Mouse (Mus musculus) kidney, embryonic 16.5 days (tissue): ENCODE results near the gene Tomm22. TPM values are rescaled to one million over a fixed set of nuclear protein-coding genes. Genes with fewer than 3 reads are reported as not detected.

ENCODE experiments used
- ATAC-seq: fragments of 200-750 bp; cut with Nextera tagmentation; 2 replicates; pipeline ENCODE4 v1.8.0; 2017; ENCODE audit warnings: moderate TSS enrichment; ENCODE audit not compliant: low FRiP score, low TSS enrichment
- H3K27ac ChIP-seq: fragments of 300-500 bp; sonication (generic); 2 replicates; pipeline ENCODE4 v1.5.1; 2014; ENCODE audit warnings: low read length
- H3K27me3 ChIP-seq: fragments of 300-500 bp; sonication (generic); 2 replicates; pipeline ENCODE4 v1.6.1; 2014; ENCODE audit warnings: low read length, control low read depth, mixed read lengths; ENCODE audit not compliant: insufficient read depth
- H3K36me3 ChIP-seq: fragments of 300-500 bp; sonication (generic); 2 replicates; pipeline ENCODE4 v1.6.1; 2014; ENCODE audit warnings: low read length, control low read depth, mixed read lengths; ENCODE audit not compliant: insufficient read depth
- H3K4me1 ChIP-seq: fragments of 300-500 bp; sonication (generic); 2 replicates; pipeline ENCODE4 v1.6.1; 2014; ENCODE audit warnings: low read length, control low read depth, mixed read lengths; ENCODE audit not compliant: insufficient read depth
- H3K4me2 ChIP-seq: fragments of 300-500 bp; sonication (generic); replicated peaks from 2 replicates; pipeline ENCODE4 v1.6.1; 2014; ENCODE audit warnings: low read depth, low read length
- H3K4me3 ChIP-seq: fragments of 300-500 bp; sonication (generic); 2 replicates; pipeline ENCODE4 v1.5.1; 2014; ENCODE audit warnings: mild to moderate bottlenecking, low read length
- H3K9ac ChIP-seq: fragments of 300-500 bp; sonication (generic); replicated peaks from 2 replicates; pipeline ENCODE4 v1.6.1; 2014; ENCODE audit warnings: low read length
- H3K9me3 ChIP-seq: fragments of 300-500 bp; sonication (generic); 2 replicates; pipeline ENCODE4 v1.6.1; 2016; ENCODE audit warnings: low read length, control low read depth
- WGBS: fragments of 180-500 bp; shearing (Covaris S2); extraction: QIAGEN DNeasy Blood & Tissue Kit; methylation state at CpG from one replicate; pipeline ENCODE4 v1.1.7; 2014; 5-methylcytosine and 5-hydroxymethylcytosine counted together
- polyA plus RNA-seq: library from polyadenylated mRNA; unstranded; fragments of >200 nt; fragmentation: Nextera tagmentation; extraction: Ambion mirVana; gene quantifications from 2 replicates; pipeline ENCODE4 v1.2.1, GENCODE M21; 2015

Gene Tomm22
- polyA plus RNA-seq, result 262 and 263 TPM in 2 replicates

GRCm38 (mm10) chr15:79670249-79670971 is at the start of gene Tomm22:
TSS of gene Tomm22 (plus strand) at chr15:79670861.
- H3K9ac ChIP-seq, result peak within 1 kb of the TSS; percentile 91
- H3K27ac ChIP-seq, result no peak within 1 kb of the TSS
- H3K9me3 ChIP-seq, result no peaks in the 10 kb centered on the region
- no peaks in the 10 kb centered on the region for H3K27me3 ChIP-seq
- H3K36me3 ChIP-seq, result peaks cover 35% of the 10 kb centered on the region
- peak; percentile 98 for ATAC-seq
- 19% methylated on average over 33 of the region's 33 CpGs for WGBS
- peaks cover 6% of the 10 kb centered on the region for H3K4me1 ChIP-seq
- H3K4me3 ChIP-seq, result peak within 1 kb of the TSS; percentile 93
- H3K4me2 ChIP-seq, result peak within 1 kb of the TSS; percentile 69

- no peak overlapping the region for H3K27ac ChIP-seq
- no peaks in the 10 kb centered on the region for H3K27me3 ChIP-seq
- H3K36me3 ChIP-seq, result peaks cover 9% of the 10 kb centered on the region; the same call in 1 of the 2 replicates
- H3K4me1 ChIP-seq, result 0 out of 2 replicates have a peak, but pooled peaks cover 7% of the 10 kb centered on the region
- H3K4me2 ChIP-seq, result no peak overlapping the region
- ATAC-seq, result no peak
- 36% methylated on average over 2 of the region's 2 CpGs for WGBS
- H3K9me3 ChIP-seq, result no peaks in the 10 kb centered on the region
- no peak overlapping the region for H3K9ac ChIP-seq
- no peak overlapping the region for H3K4me3 ChIP-seq
Measured at GRCm38 (mm10) chr15:79630471-79630870, 40.2 kb upstream of the Tomm22 start.

- H3K27me3 ChIP-seq, result no peaks in the 10 kb centered on the region
- H3K4me1 ChIP-seq, result no peaks in the 10 kb centered on the region
- H3K36me3 ChIP-seq, result 0 out of 2 replicates have a peak, but pooled peaks cover 5% of the 10 kb centered on the region
- no peak overlapping the region for H3K27ac ChIP-seq
- H3K9ac ChIP-seq, result no peak overlapping the region
- no peak for ATAC-seq
- no peaks in the 10 kb centered on the region for H3K9me3 ChIP-seq
- no peak overlapping the region for H3K4me2 ChIP-seq
- no peak overlapping the region for H3K4me3 ChIP-seq
- 60% methylated on average over 11 of the region's 12 CpGs for WGBS
Measured at GRCm38 (mm10) chr15:79641135-79641817, 29.4 kb upstream of the Tomm22 start.

GRCm38 (mm10) chr15:79645483-79645882 is 25.2 kb upstream of the Tomm22 start:
- H3K9ac ChIP-seq, result no peak overlapping the region
- no peaks in the 10 kb centered on the region for H3K36me3 ChIP-seq
- ATAC-seq, result no peak
- H3K4me3 ChIP-seq, result no peak overlapping the region
- H3K4me2 ChIP-seq, result no peak overlapping the region
- WGBS, result 75% methylated on average over 2 of the region's 2 CpGs
- H3K9me3 ChIP-seq, result no peaks in the 10 kb centered on the region
- no peaks in the 10 kb centered on the region for H3K4me1 ChIP-seq
- no peaks in the 10 kb centered on the region for H3K27me3 ChIP-seq
- H3K27ac ChIP-seq, result no peak overlapping the region

- WGBS, result 83% methylated on average over 12 of the region's 12 CpGs
- ATAC-seq, result no peak
Measured at GRCm38 (mm10) chr15:79648130-79648529, 22.5 kb upstream of the Tomm22 start.

GRCm38 (mm10) chr15:79650569-79650968 is 20.1 kb upstream of the Tomm22 start:
- Histone ChIP-seq H3K4me2 (no peak overlapping the region), H3K27me3 (no peaks in the 10 kb centered on the region), H3K4me1 (no peaks in the 10 kb centered on the region), H3K9ac (no peak overlapping the region), H3K36me3 (no peaks in the 10 kb centered on the region), H3K4me3 (no peak overlapping the region), H3K9me3 (no peaks in the 10 kb centered on the region; the same call in 1 of the 2 replicates), H3K27ac (no peak overlapping the region)
- no peak for ATAC-seq

More at GRCm38 (mm10) chr15:79648130-79648529, 22.5 kb upstream of the Tomm22 start:
- Histone ChIP-seq H3K9ac (no peak overlapping the region), H3K9me3 (no peaks in the 10 kb centered on the region; the same call in 1 of the 2 replicates), H3K27ac (no peak overlapping the region), H3K4me2 (no peak overlapping the region), H3K36me3 (no peaks in the 10 kb centered on the region), H3K4me1 (no peaks in the 10 kb centered on the region), H3K27me3 (no peaks in the 10 kb centered on the region), H3K4me3 (no peak overlapping the region)

- H3K27ac ChIP-seq, result no peak overlapping the region
- H3K27me3 ChIP-seq, result no peaks in the 10 kb centered on the region
- H3K4me3 ChIP-seq, result no peak overlapping the region
- H3K9ac ChIP-seq, result no peak overlapping the region
- no peaks in the 10 kb centered on the region; the same call in 1 of the 2 replicates for H3K9me3 ChIP-seq
- H3K4me1 ChIP-seq, result no peaks in the 10 kb centered on the region
- no peak overlapping the region for H3K4me2 ChIP-seq
- WGBS, result 75% methylated on average over 4 of the region's 4 CpGs
- H3K36me3 ChIP-seq, result no peaks in the 10 kb centered on the region
- ATAC-seq, result no peak
Measured at GRCm38 (mm10) chr15:79651481-79651880, 19.2 kb upstream of the Tomm22 start.

- 91% methylated on average over 14 of the region's 14 CpGs for WGBS
- H3K4me1 ChIP-seq, result peaks cover 11% of the 10 kb centered on the region
Measured at GRCm38 (mm10) chr15:79656451-79656850, 14.2 kb upstream of the Tomm22 start.

GRCm38 (mm10) chr15:79657837-79658530 is 12.7 kb upstream of the Tomm22 start:
- WGBS, result 4% methylated on average over 16 of the region's 16 CpGs
- Histone ChIP-seq H3K4me2 (peak overlapping the region; percentile 94), H3K4me1 (peaks cover 11% of the 10 kb centered on the region)

More at GRCm38 (mm10) chr15:79656451-79656850, 14.2 kb upstream of the Tomm22 start:
- H3K27ac ChIP-seq, result no peak overlapping the region
- no peaks in the 10 kb centered on the region for H3K27me3 ChIP-seq
- no peak overlapping the region for H3K4me2 ChIP-seq
- H3K36me3 ChIP-seq, result no peaks in the 10 kb centered on the region
- no peaks in the 10 kb centered on the region; the same call in 1 of the 2 replicates for H3K9me3 ChIP-seq
- H3K4me3 ChIP-seq, result no peak overlapping the region
- no peak overlapping the region for H3K9ac ChIP-seq
- ATAC-seq, result no peak

More at GRCm38 (mm10) chr15:79657837-79658530, 12.7 kb upstream of the Tomm22 start:
- H3K27ac ChIP-seq, result peak overlapping the region; percentile 96
- 0 out of 2 replicates have a peak, but pooled peaks cover 2% of the 10 kb centered on the region for H3K36me3 ChIP-seq
- peak; percentile 36; the same call in 1 of the 2 replicates for ATAC-seq
- peak overlapping the region; percentile 75 for H3K4me3 ChIP-seq
- no peaks in the 10 kb centered on the region for H3K27me3 ChIP-seq
- H3K9ac ChIP-seq, result peak overlapping the region; percentile 83
- H3K9me3 ChIP-seq, result no peaks in the 10 kb centered on the region
